Mouse (Mus musculus) cerebellum, postnatal 4 days (tissue): Measurements from ENCODE around the gene Slc37a4.
"Not testable (repeated sequence)": the region's sequence is repeated elsewhere in the genome, so short reads cannot be mapped to it uniquely, and the experiment has no call there.

Experiments
- DNase-seq, 2 experiments: peaks; one replicate each; pipeline ENCODE4 v3.0.0; 2022; ENCODE audit warnings: low spot score in 2 of 2, mixed read lengths in 1 of 2

Slc37a4 gene

GRCm38 (mm10) chr9:44435747-44436146 lies 39.1 kb downstream of the Slc37a4 start:
- DNase-seq: no peak

- DNase-seq: no peak
Observed at GRCm38 (mm10) chr9:44440961-44441360, 44.3 kb downstream of the Slc37a4 start, which contains the start of gene Foxr1. Foxr1 (minus strand) TSS chr9:44441136.

DNA sequence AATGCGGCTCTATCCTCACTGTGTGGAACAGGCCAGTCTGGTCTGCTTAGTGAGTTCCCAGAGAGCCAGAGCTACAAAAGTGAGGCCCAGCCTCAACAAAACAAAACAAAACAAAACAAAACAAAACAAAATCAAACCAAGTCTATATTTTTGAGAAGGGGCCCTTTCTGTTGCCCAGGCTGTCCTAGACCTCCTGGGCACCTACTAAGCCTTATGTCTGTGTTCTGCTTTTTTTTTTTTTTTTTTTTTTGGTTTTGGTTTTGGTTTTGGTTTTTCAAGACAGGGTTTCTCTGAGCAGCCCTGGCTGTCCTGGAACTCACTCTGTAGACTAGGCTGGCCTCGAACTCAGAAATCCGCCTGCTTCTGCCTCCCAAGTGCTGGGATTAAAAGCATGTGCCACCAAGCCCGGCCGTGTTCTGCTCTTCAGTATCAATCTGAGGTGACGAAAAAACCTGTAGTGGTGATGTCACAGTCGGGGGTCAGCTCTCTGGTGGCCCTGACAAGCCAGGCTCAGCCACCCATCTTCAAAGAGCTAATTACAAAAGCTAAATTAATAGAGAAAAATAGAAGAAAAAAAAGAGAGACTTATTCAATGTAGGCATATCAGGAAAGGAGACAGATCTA lies 47.9 kb downstream of the Slc37a4 start:
- DNase-seq: not testable (repeated sequence)

- DNase-seq: no peak
Observed at GRCm38 (mm10) chr9:44450387-44450786, 53.7 kb downstream of the Slc37a4 start.
